Mouse (Mus musculus): ENCODE data around the gene Kcnn4. TPM values are rescaled to one million over a fixed set of nuclear protein-coding genes. Genes with fewer than 3 reads are reported as not detected.

Gene Kcnn4
- polyA plus RNA-seq, 2 experiments = 90.2 to 113 TPM

DNA sequence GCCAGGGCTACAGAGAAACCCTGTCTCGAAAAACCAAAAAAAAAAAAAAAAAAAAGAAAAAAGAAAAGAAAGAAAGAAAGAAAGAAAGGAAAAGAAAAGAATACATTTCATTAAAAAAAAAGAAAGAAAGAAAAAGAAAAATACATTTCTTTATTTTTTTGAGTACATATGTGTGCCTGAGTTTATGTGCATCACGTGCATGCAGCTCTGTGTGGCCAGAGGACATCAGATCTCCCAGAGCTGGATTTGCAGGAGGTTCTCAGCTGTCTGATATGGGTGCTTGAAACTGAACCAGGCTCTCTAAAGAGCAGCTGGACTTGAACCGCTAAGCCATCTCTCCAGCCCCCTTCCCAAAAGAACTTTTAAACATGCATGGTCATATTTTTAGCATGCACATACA, 24.0 kb downstream of the Kcnn4 start:
- ATAC-seq (ENCODE audit: insufficient read depth) (peak; percentile 29; the same call in 1 of the 2 replicates), DNase-seq (ENCODE audit: low read depth in 3 of 3, low spot score in 3 of 3) (no peak)
- Histone ChIP-seq H3K4me2 (ENCODE audit: low read depth) (peak overlapping the region; percentile 90), H3K9ac (replicated peaks) (peak overlapping the region; percentile 66), H3K27me3 (ENCODE audit: control insufficient read depth, insufficient read depth, low read length) (no peaks in the 10 kb centered on the region), H3K36me3 (replicated peaks; ENCODE audit: control insufficient read depth, insufficient read depth, low read depth) (no peaks in the 10 kb centered on the region), H3K4me1 (replicated peaks; ENCODE audit: control insufficient read depth in 2 of 2, insufficient read depth in 2 of 2, low read length in 1 of 2) (peaks cover 57 to 65% of the 10 kb centered on the region in 2 experiments), H3K9me3 (ENCODE audit: control insufficient read depth, low read length) (no peaks in the 10 kb centered on the region), H3K27ac (peak overlapping the region; percentile 80), H3K4me3 (ENCODE audit: insufficient read depth in 1 of 2, low read depth in 2 of 2, low read length in 2 of 2) (no peak overlapping the region)
- WGBS (ENCODE audit: insufficient replicate concordance) = 17% methylated on average over 2 of the region's 3 CpGs
- TF ChIP-seq EP300 (IDR thresholded peaks at IDR 0.05; ENCODE audit: low read depth) (no peak), CTCF (IDR thresholded peaks at IDR 0.05; ENCODE audit: low read depth) (no peak)

DNA sequence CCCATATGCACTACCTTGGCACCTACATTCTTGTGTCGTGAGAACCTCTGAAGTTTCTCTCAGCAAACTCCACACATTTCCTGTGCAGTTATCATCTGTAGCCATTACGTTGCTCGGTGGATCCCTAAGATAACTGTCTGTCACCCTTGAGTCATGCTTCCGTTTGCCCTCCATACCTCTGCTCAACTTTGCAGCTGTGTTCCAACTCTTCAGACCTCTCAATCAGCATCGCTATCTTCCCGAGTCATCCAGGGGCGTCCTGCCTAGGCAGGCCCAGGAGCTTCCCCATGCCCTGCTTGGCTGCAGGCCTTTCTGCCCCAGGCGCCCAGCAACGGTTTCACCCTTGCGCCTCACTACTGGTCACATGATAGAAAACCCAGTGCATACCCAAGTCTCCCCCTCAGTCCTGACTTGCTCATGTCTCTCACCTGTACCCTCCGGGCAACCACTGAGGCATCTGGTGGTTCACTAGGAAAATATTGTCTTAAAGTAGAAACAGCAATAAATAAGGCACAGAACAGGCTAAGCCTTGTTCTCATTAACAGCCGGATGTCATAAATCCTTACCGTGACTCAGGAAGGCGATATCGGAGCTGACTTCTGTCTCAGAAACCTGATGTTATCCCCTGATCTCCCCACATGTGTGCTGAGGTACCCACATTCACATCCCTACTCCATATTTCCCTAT, 24.6 kb downstream of the Kcnn4 start:
- Histone ChIP-seq H3K27me3 (ENCODE audit: control insufficient read depth, insufficient read depth, low read length) (no peaks in the 10 kb centered on the region), H3K27ac (peak overlapping the region; percentile 80), H3K36me3 (replicated peaks; ENCODE audit: control insufficient read depth, insufficient read depth, low read depth) (no peaks in the 10 kb centered on the region), H3K4me1 (replicated peaks; ENCODE audit: control insufficient read depth in 2 of 2, insufficient read depth in 2 of 2, low read length in 1 of 2) (peaks cover 55 to 60% of the 10 kb centered on the region in 2 experiments), H3K9ac (replicated peaks) (peak overlapping the region; percentile 66), H3K9me3 (ENCODE audit: control insufficient read depth, low read length) (no peaks in the 10 kb centered on the region), H3K4me3 (ENCODE audit: insufficient read depth in 1 of 2, low read depth in 2 of 2, low read length in 2 of 2) (peak overlapping the region in 1 of 2 experiments; percentile 10; a peak in 2 of 4 replicates), H3K4me2 (ENCODE audit: low read depth) (peak overlapping the region; percentile 90)
- 14% methylated on average over 15 of the region's 15 CpGs for WGBS (ENCODE audit: insufficient replicate concordance)
- DNase-seq (ENCODE audit: low read depth in 3 of 3, low spot score in 3 of 3) = no peak
- TF ChIP-seq EP300 (IDR thresholded peaks at IDR 0.05; ENCODE audit: low read depth) (peak; percentile 66), CTCF (IDR thresholded peaks at IDR 0.05; ENCODE audit: low read depth) (no peak)
- ATAC-seq (ENCODE audit: insufficient read depth) = peak; percentile 40; the same call in 1 of the 2 replicates

DNA sequence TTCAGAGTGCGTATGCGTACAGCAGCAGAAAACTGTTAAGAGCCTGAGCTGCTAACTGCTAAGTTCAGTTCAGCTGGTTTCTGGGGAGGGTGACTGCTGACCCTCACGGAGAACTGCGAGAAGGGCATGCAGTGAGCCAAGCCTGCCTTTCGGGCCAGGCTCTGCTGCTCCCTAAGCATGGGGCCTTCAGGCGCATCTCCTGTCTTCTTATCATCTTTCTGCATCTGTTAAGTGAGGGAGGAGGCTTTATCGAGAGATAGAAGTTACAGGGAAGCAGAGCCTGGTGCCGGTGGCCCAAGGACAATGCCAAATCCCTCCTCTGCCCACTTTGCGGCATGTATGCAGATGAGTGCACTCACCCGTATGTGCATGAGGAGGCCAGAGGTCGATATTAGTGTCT, 26.8 kb downstream of the Kcnn4 start:
- peak overlapping the region; percentile 71 for H3K9ac ChIP-seq (replicated peaks)
- DNase-seq (ENCODE audit: low read depth in 3 of 3, low spot score in 3 of 3) (peak; percentile 59 to 76 (median 65)), ATAC-seq (ENCODE audit: insufficient read depth) (peak; percentile 16)
- no peaks in the 10 kb centered on the region for H3K36me3 ChIP-seq (replicated peaks; ENCODE audit: control insufficient read depth, insufficient read depth, low read depth)
- peak overlapping the region; percentile 14 to 43 for H3K4me3 ChIP-seq (ENCODE audit: insufficient read depth in 1 of 2, low read depth in 2 of 2, low read length in 2 of 2)
- H3K27ac ChIP-seq = peak overlapping the region; percentile 80
- H3K4me2 ChIP-seq (ENCODE audit: low read depth) = peak overlapping the region; percentile 90
- H3K9me3 ChIP-seq (ENCODE audit: control insufficient read depth, low read length) = no peaks in the 10 kb centered on the region
- WGBS (ENCODE audit: insufficient replicate concordance) = 27% methylated on average over 11 of the region's 11 CpGs
- peaks cover 54 to 57% of the 10 kb centered on the region in 2 experiments for H3K4me1 ChIP-seq (replicated peaks; ENCODE audit: control insufficient read depth in 2 of 2, insufficient read depth in 2 of 2, low read length in 1 of 2)
- no peak for TF ChIP-seq CTCF (IDR thresholded peaks at IDR 0.05; ENCODE audit: low read depth)
- peak; percentile 82 for TF ChIP-seq EP300 (IDR thresholded peaks at IDR 0.05; ENCODE audit: low read depth)
- H3K27me3 ChIP-seq (ENCODE audit: control insufficient read depth, insufficient read depth, low read length) = no peaks in the 10 kb centered on the region

DNA sequence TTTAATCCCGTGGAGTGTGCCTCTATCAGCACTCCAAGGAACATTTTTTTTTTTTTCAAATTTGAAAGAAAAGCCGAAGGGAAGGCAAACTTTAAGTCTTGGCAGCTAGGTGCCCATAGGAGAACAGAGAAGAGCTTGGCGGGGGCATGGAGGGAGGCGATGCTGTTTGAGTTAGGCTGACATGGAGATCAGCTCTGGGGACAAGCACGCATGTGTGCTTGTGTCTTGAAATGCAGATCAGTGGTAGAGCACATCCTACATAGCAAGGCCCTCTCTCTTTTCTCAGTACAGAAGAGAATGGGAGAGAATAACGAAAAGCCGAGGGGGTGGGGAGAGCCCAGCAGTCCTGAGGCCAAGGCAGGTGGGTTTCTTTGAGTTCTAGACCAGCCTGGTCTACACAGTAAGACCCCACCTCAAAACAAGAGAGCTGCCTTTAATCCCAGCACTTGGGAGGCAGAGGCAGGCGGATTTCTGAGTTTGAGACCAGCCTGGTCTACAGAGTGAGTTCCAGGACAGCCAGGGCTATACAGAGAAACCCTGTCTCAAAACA, 28.4 kb downstream of the Kcnn4 start:
- Histone ChIP-seq H3K4me1 (replicated peaks; ENCODE audit: control insufficient read depth in 2 of 2, insufficient read depth in 2 of 2, low read length in 1 of 2) (peaks cover 46 to 52% of the 10 kb centered on the region in 2 experiments), H3K4me3 (ENCODE audit: insufficient read depth in 1 of 2, low read depth in 2 of 2, low read length in 2 of 2) (peak overlapping the region; percentile 68 to 74), H3K9ac (replicated peaks) (peak overlapping the region; percentile 80), H3K9me3 (ENCODE audit: control insufficient read depth, low read length) (no peaks in the 10 kb centered on the region), H3K27me3 (ENCODE audit: control insufficient read depth, insufficient read depth, low read length) (no peaks in the 10 kb centered on the region), H3K4me2 (ENCODE audit: low read depth) (peak overlapping the region; percentile 90), H3K27ac (peak overlapping the region; percentile 92), H3K36me3 (replicated peaks; ENCODE audit: control insufficient read depth, insufficient read depth, low read depth) (no peaks in the 10 kb centered on the region; the same call in 1 of the 2 replicates)
- DNase-seq (ENCODE audit: low read depth in 3 of 3, low spot score in 3 of 3) (no peak), ATAC-seq (ENCODE audit: insufficient read depth) (no peak)
- no peak for TF ChIP-seq EP300 (IDR thresholded peaks at IDR 0.05; ENCODE audit: low read depth)
- WGBS (ENCODE audit: insufficient replicate concordance) = 68% methylated on average over 8 of the region's 8 CpGs

Measured in liver, embryonic 14.5 days (tissue).